Mouse (Mus musculus): Measurements from ENCODE around the gene A630001G21Rik.

- TF ChIP-seq POLR2A (IDR thresholded peaks at IDR 0.05; ENCODE audit: borderline replicate concordance, control insufficient read depth, low read depth, low read length) (no peak), CTCF (IDR thresholded peaks at IDR 0.05; ENCODE audit: control insufficient read depth, insufficient read depth, low read length) (no peak)
Measured at GRCm38 (mm10) chr1:85763386-85763785, 15.1 kb downstream of the A630001G21Rik start.
